Mouse (Mus musculus) urinary bladder, postnatal 10 days (tissue): ENCODE data around the gene Adh5.

ENCODE experiments used
- DNase-seq: peaks from one replicate; pipeline ENCODE4 v3.0.0; 2022; ENCODE audit warnings: low spot score

Adh5 gene

GRCm38 (mm10) chr3:138442612-138443464, at the start of gene Adh5:
TSS of gene Adh5 (plus strand) at chr3:138443093.
- DNase-seq, result peak; percentile 67

GRCm38 (mm10) chr3:138404872-138405271, 38.0 kb upstream of the Adh5 start:
- DNase-seq, result no peak

GRCm38 (mm10) chr3:138405341-138405740, 37.6 kb upstream of the Adh5 start:
- DNase-seq, result no peak

- DNase-seq, result no peak
Observed at GRCm38 (mm10) chr3:138405840-138406239, 37.1 kb upstream of the Adh5 start.

GRCm38 (mm10) chr3:138407920-138408319, 35.0 kb upstream of the Adh5 start:
- no peak for DNase-seq

- no peak for DNase-seq
Observed at GRCm38 (mm10) chr3:138409585-138409984, 33.3 kb upstream of the Adh5 start.

GRCm38 (mm10) chr3:138410211-138410610, 32.7 kb upstream of the Adh5 start:
- DNase-seq, result no peak

GRCm38 (mm10) chr3:138415121-138415690, 27.7 kb upstream of the Adh5 start, which contains the start of gene Adh4:
TSS of gene Adh4 (plus strand) at chr3:138415466.
- no peak for DNase-seq

- DNase-seq, result no peak
Observed at GRCm38 (mm10) chr3:138419369-138419768, 23.5 kb upstream of the Adh5 start.

- no peak for DNase-seq
Observed at GRCm38 (mm10) chr3:138420385-138420784, 22.5 kb upstream of the Adh5 start.

GRCm38 (mm10) chr3:138423664-138424063, 19.2 kb upstream of the Adh5 start:
- DNase-seq, result no peak

- DNase-seq, result no peak
Observed at GRCm38 (mm10) chr3:138424247-138424646, 18.6 kb upstream of the Adh5 start.

- no peak for DNase-seq
Observed at GRCm38 (mm10) chr3:138430360-138430976, 12.4 kb upstream of the Adh5 start.

GRCm38 (mm10) chr3:138431835-138432234, 11.1 kb upstream of the Adh5 start:
- DNase-seq, result no peak

- no peak for DNase-seq
Observed at GRCm38 (mm10) chr3:138438716-138439115, 4.2 kb upstream of the Adh5 start.

GRCm38 (mm10) chr3:138442203-138442602, 690 bp upstream of the Adh5 start:
- no peak for DNase-seq

GRCm38 (mm10) chr3:138443465-138443771, 525 bp downstream of the Adh5 start:
- DNase-seq, result no peak

- DNase-seq, result no peak
Observed at GRCm38 (mm10) chr3:138448077-138448860, 5.4 kb downstream of the Adh5 start.

- no peak for DNase-seq
Observed at GRCm38 (mm10) chr3:138452169-138452568, 9.3 kb downstream of the Adh5 start.

GRCm38 (mm10) chr3:138454234-138454633, 11.3 kb downstream of the Adh5 start:
- DNase-seq, result no peak

- no peak for DNase-seq
Observed at GRCm38 (mm10) chr3:138454711-138455435, 12.0 kb downstream of the Adh5 start.

GRCm38 (mm10) chr3:138458441-138458840, 15.5 kb downstream of the Adh5 start:
- no peak for DNase-seq
